Mouse (Mus musculus) MEL (cell line): ENCODE measurements around the gene Otop3. TPM values are rescaled to one million over a fixed set of nuclear protein-coding genes. Genes with fewer than 3 reads are reported as not detected.

Experiments
- DNase-seq: peaks from one replicate; pipeline ENCODE4 v3.0.0; 2011; ENCODE audit warnings: low read depth, low spot score
- H3K27ac ChIP-seq: 2 replicates; pipeline ENCODE4 v1.5.1; 2012; ENCODE audit warnings: low read depth, mild to moderate bottlenecking, control low read depth, low read length, moderate library complexity; ENCODE audit not compliant: control insufficient read depth
- H3K27me3 ChIP-seq, 2 experiments: fragments of 150-350 bp in 1 of 2; sonication (generic) in 1 of 2; 2 replicates each; pipeline ENCODE4 v1.6.1; 2012; ENCODE audit warnings: low read length in 2 of 2, mild to moderate bottlenecking in 2 of 2, improper control_type of control experiment in 1 of 2, moderate library complexity in 1 of 2; ENCODE audit not compliant: insufficient read depth in 2 of 2, control insufficient read depth in 1 of 2
- H3K36me3 ChIP-seq, 2 experiments: 2 replicates each; pipeline ENCODE4 v1.6.1; 2012 to 2014; ENCODE audit warnings: low read length in 2 of 2, improper control_type of control experiment in 1 of 2, inconsistent platforms in 1 of 2, mild to moderate bottlenecking in 1 of 2; ENCODE audit not compliant: insufficient read depth in 2 of 2, control insufficient read depth in 1 of 2
- H3K4me1 ChIP-seq, 2 experiments: fragments of 150-350 bp in 1 of 2; sonication (generic) in 1 of 2; 2 replicates each; pipeline ENCODE4 v1.6.1; 2012; ENCODE audit warnings: low read length in 2 of 2, improper control_type of control experiment in 1 of 2, mild to moderate bottlenecking in 1 of 2; ENCODE audit not compliant: insufficient read depth in 2 of 2, control insufficient read depth in 1 of 2
- H3K4me3 ChIP-seq, 2 experiments: fragments of 150-350 bp in 1 of 2; sonication (generic) in 1 of 2; 2 replicates each; pipeline ENCODE4 v1.5.1; 2012; ENCODE audit warnings: low read depth in 2 of 2, low read length in 2 of 2, mild to moderate bottlenecking in 2 of 2, moderate library complexity in 2 of 2, control low read depth in 1 of 2, improper control_type of control experiment in 1 of 2; ENCODE audit not compliant: control insufficient read depth in 1 of 2, insufficient read depth in 1 of 2
- H3K79me2 ChIP-seq: 2 replicates; pipeline ENCODE4 v1.6.1; 2012; ENCODE audit warnings: mild to moderate bottlenecking, low read length, moderate library complexity; ENCODE audit not compliant: control insufficient read depth, poor library complexity, insufficient read depth
- H3K9ac ChIP-seq: 2 replicates; pipeline ENCODE4 v1.6.1; 2012; ENCODE audit warnings: low read depth, mild to moderate bottlenecking, control low read depth, low read length, moderate library complexity; ENCODE audit not compliant: control insufficient read depth, poor library complexity, severe bottlenecking
- H3K9me3 ChIP-seq: fragments of 150-350 bp; sonication (generic); replicated peaks from 2 replicates; pipeline ENCODE4 v1.6.1; 2012; ENCODE audit warnings: mild to moderate bottlenecking, low read length, improper control_type of control experiment, moderate library complexity; ENCODE audit not compliant: insufficient read depth
- CHD1 ChIP-seq: IDR thresholded peaks from 2 replicates; pipeline ENCODE4 v1.6.1; 2012; ENCODE audit warnings: low read depth, mild to moderate bottlenecking, inconsistent platforms, low read length, improper control_type of control experiment
- EP300 ChIP-seq, 2 experiments: IDR thresholded peaks; 2 replicates each; pipeline ENCODE4 v1.6.1; 2011; ENCODE audit warnings: improper control_type of control experiment in 2 of 2, low read length in 2 of 2, low read depth in 1 of 2, mild to moderate bottlenecking in 1 of 2
- GATA1 ChIP-seq: IDR thresholded peaks from 2 replicates; pipeline ENCODE4 v1.6.1; 2011; ENCODE audit warnings: low read depth, low read length, improper control_type of control experiment
- KAT2A ChIP-seq: conservative IDR thresholded peaks from 2 replicates; pipeline ENCODE4 v1.6.1; 2012; ENCODE audit warnings: low read depth, low read length, improper control_type of control experiment, inconsistent platforms
- MEF2A ChIP-seq: IDR thresholded peaks from 2 replicates; pipeline ENCODE4 v1.6.1; 2014; ENCODE audit warnings: low read depth, mild to moderate bottlenecking, inconsistent platforms, low read length, improper control_type of control experiment; ENCODE audit not compliant: poor library complexity, insufficient replicate concordance, severe bottlenecking; ENCODE audit errors: extremely low read depth
- MYB ChIP-seq: IDR thresholded peaks from 2 replicates; pipeline ENCODE4 v1.6.1; 2011; ENCODE audit warnings: mild to moderate bottlenecking, low read depth, low read length, improper control_type of control experiment
- NELFE ChIP-seq: IDR thresholded peaks from 2 replicates; pipeline ENCODE4 v1.6.1; 2011; ENCODE audit warnings: low read depth, low read length, improper control_type of control experiment
- RAD21 ChIP-seq: IDR thresholded peaks from 2 replicates; pipeline ENCODE4 v1.6.1; 2011; ENCODE audit warnings: mild to moderate bottlenecking, low read depth, low read length, improper control_type of control experiment
- TCF12 ChIP-seq: IDR thresholded peaks from 2 replicates; pipeline ENCODE4 v1.6.1; 2014; ENCODE audit warnings: low read depth, mild to moderate bottlenecking, inconsistent platforms, low read length, improper control_type of control experiment, moderate library complexity
- UBTF ChIP-seq: IDR thresholded peaks from 2 replicates; pipeline ENCODE4 v1.6.1; 2012; ENCODE audit warnings: low read depth, mild to moderate bottlenecking, inconsistent platforms, low read length, improper control_type of control experiment, moderate library complexity, borderline replicate concordance; ENCODE audit not compliant: insufficient read depth
- ZC3H11A ChIP-seq: IDR thresholded peaks from 2 replicates; pipeline ENCODE4 v1.6.1; 2012; ENCODE audit warnings: low read depth, mild to moderate bottlenecking, inconsistent platforms, low read length, improper control_type of control experiment
- ZMIZ1 ChIP-seq: IDR thresholded peaks from 2 replicates; pipeline ENCODE4 v1.6.1; 2012; ENCODE audit warnings: low read depth, mild to moderate bottlenecking, inconsistent platforms, low read length, improper control_type of control experiment, moderate library complexity
- polyA plus RNA-seq, 2 experiments: library from polyadenylated mRNA; stranded (reverse) in 1 of 2; unstranded in 1 of 2; fragments of >175 nt in 1 of 2; fragments of >200 nt in 1 of 2; gene quantifications; 2 replicates each; pipeline versions ENCODE4 v1.2.1 to v1.2.4; 2012; ENCODE audit warnings: low replicate concordance in 2 of 2, low read depth in 1 of 2; ENCODE audit not compliant: insufficient read length in 2 of 2, insufficient read depth in 1 of 2, missing spikeins in 1 of 2
- total RNA-seq: library from RNA; depleted of rRNA; stranded (reverse); fragments of 300-350 nt; gene quantifications from 2 replicates; pipeline ENCODE4 v1.2.3, GENCODE M21; 2012

Otop3 gene
- total and polyA plus RNA-seq, 3 experiments, result not detected

GRCm38 (mm10) chr11:115335223-115335622 is 692 bp downstream of the Otop3 start:
- H3K79me2 ChIP-seq, result no peaks in the 10 kb centered on the region
- H3K27me3 ChIP-seq, result peaks cover 6% of the 10 kb centered on the region in 2 experiments
- H3K36me3 ChIP-seq, result no peaks in the 10 kb centered on the region
- no peak overlapping the region for H3K4me3 ChIP-seq
- no peak overlapping the region for H3K9ac ChIP-seq
- 0 out of 4 replicates have a peak, but pooled peaks cover 0 to 4% of the 10 kb centered on the region in 2 experiments for H3K4me1 ChIP-seq
- TF ChIP-seq UBTF (no peak), TCF12 (no peak), EP300 (IDR thresholded peaks at IDR 0.05; ENCODE audit: low read depth in 1 of 2, low read length in 2 of 2) (no peak), CHD1 (no peak)
- H3K27ac ChIP-seq, result no peak overlapping the region
- H3K9me3 ChIP-seq, result no peaks in the 10 kb centered on the region
- no peak for DNase-seq

DNA sequence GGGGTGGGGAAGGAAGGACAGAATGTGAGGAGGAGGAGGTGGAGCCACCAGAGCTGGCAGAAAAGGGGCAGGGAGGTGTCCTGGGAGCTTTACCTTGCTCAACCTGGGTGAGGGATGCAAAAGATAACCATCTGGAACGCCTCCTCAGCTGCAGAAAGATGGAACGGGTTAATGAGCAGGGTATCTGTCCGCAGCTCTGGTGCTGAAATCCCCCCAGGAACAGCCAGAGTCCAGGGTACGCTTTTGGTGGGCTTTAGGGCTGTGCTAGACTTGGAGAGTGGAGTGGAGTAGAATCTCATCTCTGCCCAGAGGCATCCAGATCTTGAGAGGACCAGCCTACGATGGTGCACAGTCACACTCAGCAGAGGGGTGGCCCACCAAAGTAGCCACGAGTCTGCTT is 1.6 kb downstream of the Otop3 start:
- no peak overlapping the region for H3K4me3 ChIP-seq
- TF ChIP-seq GATA1 (peak; percentile 21; the same call in 1 of the 2 replicates), MYB (no peak)
- H3K79me2 ChIP-seq, result no peaks in the 10 kb centered on the region
- H3K27me3 ChIP-seq, result peaks cover 0 to 8% of the 10 kb centered on the region in 2 experiments; a peak in 3 of 4 replicates
- no peaks in the 10 kb centered on the region for H3K36me3 ChIP-seq
- H3K27ac ChIP-seq, result no peak overlapping the region
- H3K4me1 ChIP-seq, result 0 out of 4 replicates have a peak, but pooled peaks cover 0 to 4% of the 10 kb centered on the region in 2 experiments
- no peaks in the 10 kb centered on the region for H3K9me3 ChIP-seq
- DNase-seq, result peak; percentile 42
- H3K9ac ChIP-seq, result no peak overlapping the region

GRCm38 (mm10) chr11:115337350-115337749 is 2.8 kb downstream of the Otop3 start:
- Histone ChIP-seq H3K9ac (no peak overlapping the region), H3K36me3 (no peaks in the 10 kb centered on the region), H3K9me3 (no peaks in the 10 kb centered on the region), H3K27ac (no peak overlapping the region), H3K4me1 (0 out of 4 replicates have a peak, but pooled peaks cover 0 to 4% of the 10 kb centered on the region in 2 experiments), H3K79me2 (no peaks in the 10 kb centered on the region), H3K27me3 (peaks cover 0 to 6% of the 10 kb centered on the region in 2 experiments; a peak in 3 of 4 replicates), H3K4me3 (no peak overlapping the region)
- no peak for TF ChIP-seq ZC3H11A
- TF ChIP-seq KAT2A, result no peak
- TF ChIP-seq RAD21, result no peak
- no peak for TF ChIP-seq ZMIZ1
- TF ChIP-seq CHD1, result no peak
- no peak for TF ChIP-seq MEF2A
- TF ChIP-seq NELFE, result no peak
- DNase-seq, result no peak
